Mouse (Mus musculus): Measurements from ENCODE around the gene Cks1b.
"Not testable (repeated sequence)": the region's sequence is repeated elsewhere in the genome, so short reads cannot be mapped to it uniquely, and the experiment has no call there.

The Cks1b gene

GRCm38 (mm10) chr3:89418170-89418860 lies at the start of gene Cks1b, which contains the start of gene Shc1:
Gene Cks1b (minus strand): TSS chr3:89418383.
Gene Shc1 (plus strand): TSS chr3:89418443.
- peak; percentile 98 for DNase-seq (ENCODE audit: low read depth, low spot score)

- peak; percentile 78 for DNase-seq (ENCODE audit: low read depth, low spot score)
Observed at GRCm38 (mm10) chr3:89458965-89459807, 41.0 kb upstream of the Cks1b start.

- DNase-seq (ENCODE audit: low read depth, low spot score): no peak
Observed at GRCm38 (mm10) chr3:89458372-89458964, 40.3 kb upstream of the Cks1b start.

GRCm38 (mm10) chr3:89456726-89457665 lies 38.8 kb upstream of the Cks1b start:
- DNase-seq (ENCODE audit: low read depth, low spot score): no peak

DNA sequence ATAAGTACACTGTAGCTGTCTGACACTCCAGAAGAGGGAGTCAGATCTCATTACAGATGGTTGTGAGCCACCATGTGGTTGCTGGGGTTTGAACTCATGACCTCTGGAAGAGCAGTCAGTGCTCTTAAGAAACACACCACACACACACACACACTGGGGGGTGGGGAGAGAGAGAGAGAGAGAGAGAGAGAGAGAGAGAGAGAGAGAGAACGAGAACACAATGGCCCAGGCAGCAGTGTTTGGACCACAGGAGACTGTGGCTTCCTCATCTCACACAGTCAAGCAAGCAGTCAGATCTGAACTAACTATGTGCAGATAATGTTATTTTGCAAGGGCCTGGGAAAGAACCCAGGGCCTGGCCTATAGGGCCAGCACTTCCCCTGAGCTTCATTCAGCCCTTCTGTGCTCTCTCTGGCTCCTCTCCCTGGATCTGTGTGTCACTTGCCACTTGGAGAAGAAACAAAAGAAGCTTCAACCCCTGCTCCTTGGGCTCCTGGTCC lies 37.7 kb upstream of the Cks1b start:
- DNase-seq (ENCODE audit: low read depth, low spot score): no peak

- no peak for DNase-seq (ENCODE audit: low read depth, low spot score)
Observed at GRCm38 (mm10) chr3:89454401-89455177, 36.4 kb upstream of the Cks1b start, which contains the start of gene Pmvk. Gene Pmvk (plus strand): TSS chr3:89454541.

DNA sequence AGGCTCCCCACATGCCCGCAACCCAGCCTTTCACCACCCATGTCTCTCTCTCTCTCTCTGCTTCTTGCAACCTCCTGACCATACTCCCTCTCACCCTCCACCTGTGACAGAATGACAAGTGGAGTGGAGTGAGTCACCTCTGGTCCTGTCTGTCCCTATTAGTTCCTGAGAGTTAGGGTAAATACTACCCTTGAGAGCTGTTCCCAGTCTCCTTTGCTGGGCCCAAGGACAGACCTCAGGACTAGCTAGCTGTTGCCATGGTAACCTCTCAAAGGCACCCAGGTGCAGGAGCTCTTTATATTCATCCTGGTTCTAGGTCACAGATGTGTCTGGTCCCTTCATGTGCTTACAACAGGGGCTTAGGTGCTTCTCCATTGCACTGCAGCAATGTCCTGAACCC lies 33.7 kb upstream of the Cks1b start:
- no peak for DNase-seq (ENCODE audit: low read depth, low spot score)

DNA sequence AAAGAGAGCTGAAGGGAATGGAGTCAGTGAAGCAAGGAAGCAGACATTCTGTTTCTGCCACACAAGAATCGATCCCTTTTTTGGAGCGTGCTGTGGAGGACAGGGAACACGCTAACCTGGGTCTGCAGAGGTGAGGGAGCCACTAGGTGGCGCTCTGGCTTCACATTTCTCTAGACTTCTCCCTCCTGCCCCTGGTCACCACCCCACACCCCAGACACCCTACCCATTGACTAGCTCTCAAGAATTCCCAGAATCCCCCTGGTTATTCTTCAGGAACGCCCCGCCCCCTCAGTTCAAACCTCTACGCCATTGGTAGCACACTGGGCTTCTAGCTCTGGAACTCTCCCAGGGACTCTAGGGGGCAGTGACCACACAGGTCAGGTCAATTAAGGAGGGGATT lies 31.4 kb upstream of the Cks1b start:
- DNase-seq (ENCODE audit: low read depth, low spot score): no peak

- no peak for DNase-seq (ENCODE audit: low read depth, low spot score)
Observed at GRCm38 (mm10) chr3:89448720-89449537, 30.7 kb upstream of the Cks1b start.

DNA sequence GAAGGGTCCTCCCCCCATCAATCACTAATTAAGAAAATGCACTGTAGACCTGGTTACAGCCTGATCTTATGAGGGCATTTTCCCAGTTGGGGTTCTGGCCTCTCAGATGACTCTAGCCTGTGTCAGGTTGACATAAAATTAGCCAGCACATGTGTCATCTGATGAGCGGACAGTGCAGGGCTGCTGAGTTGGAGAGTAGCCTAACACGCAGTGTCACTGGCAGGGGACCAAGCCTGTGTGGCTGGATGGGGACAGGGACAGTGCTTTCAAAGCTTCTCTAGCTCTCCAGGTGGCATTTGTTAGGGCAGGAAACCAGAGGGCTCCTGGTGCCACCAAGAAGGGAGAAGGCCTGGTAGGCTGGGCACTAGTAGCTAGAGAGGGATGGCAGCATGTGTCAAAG lies 22.5 kb upstream of the Cks1b start:
- no peak for DNase-seq (ENCODE audit: low read depth, low spot score)

GRCm38 (mm10) chr3:89437269-89437668 lies 19.1 kb upstream of the Cks1b start:
- DNase-seq (ENCODE audit: low read depth, low spot score): no peak

DNA sequence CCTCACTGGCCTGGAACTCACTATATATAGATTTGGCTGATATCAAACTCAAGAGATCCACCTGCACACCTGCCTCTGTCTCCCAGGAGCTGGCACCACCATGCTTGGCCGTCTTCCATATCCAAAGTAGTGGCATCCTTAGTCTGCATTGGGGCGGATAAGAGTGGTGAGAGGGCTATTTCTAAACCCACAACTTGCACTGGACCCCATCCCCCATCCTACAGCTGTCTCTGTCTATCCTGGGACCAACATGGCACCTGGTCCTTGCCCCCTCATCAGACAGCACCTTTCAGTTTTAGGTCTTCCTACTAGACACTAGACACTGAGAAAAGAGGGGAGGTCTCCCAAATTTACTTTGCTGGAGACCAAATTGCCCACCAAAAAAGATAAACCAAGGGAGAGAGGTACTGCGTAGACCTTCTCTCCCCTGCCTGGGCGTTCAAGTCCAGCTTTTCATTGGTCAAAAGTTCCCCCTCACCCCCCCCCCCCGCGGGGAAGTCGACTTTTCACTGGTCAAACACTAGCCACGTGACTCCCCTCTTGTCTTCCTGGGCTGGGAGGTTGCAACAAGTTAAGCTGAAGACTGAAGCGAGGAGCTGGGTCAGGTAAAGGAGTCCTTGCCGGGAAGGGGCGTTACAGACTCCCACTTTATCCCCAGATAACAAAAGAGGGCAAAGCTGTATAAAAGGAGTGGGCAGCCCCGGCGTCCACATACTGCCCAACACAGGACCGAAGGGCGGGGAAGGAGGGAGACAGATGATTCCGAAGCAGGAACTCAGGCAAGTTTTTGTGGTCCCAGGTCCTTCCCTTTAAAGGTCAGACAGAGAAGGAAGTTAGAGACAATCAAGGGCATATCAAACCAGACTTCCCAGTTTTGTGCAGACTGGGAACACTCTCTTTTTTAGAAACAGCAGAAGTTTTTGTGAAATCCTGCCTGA lies 18.3 kb upstream of the Cks1b start, which contains the start of gene Pbxip1:
Pbxip1 (plus strand) TSS at position 531 of the 938 bp plus-strand sequence.
- DNase-seq (ENCODE audit: low read depth, low spot score): no peak

DNA sequence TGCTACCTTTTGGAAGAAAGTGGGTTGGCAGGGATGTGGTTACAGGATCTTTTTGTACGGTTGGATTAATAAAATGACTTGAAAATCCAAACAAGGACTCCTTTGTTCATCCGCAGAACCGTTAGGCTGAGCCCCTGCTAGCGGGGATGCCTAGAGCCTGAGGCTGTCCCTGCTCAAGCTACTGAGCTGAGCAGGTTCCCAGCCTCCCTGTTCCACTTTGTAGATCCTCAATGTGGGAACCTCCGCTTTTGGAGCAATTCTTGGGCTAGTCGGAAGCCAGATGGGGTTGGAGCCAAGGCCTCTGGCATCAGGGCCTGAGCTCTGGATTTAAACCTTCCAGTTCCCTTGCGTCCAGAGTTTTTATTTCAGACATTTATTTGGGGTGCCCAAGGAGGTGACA lies 16.9 kb upstream of the Cks1b start:
- DNase-seq (ENCODE audit: low read depth, low spot score): no peak

DNA sequence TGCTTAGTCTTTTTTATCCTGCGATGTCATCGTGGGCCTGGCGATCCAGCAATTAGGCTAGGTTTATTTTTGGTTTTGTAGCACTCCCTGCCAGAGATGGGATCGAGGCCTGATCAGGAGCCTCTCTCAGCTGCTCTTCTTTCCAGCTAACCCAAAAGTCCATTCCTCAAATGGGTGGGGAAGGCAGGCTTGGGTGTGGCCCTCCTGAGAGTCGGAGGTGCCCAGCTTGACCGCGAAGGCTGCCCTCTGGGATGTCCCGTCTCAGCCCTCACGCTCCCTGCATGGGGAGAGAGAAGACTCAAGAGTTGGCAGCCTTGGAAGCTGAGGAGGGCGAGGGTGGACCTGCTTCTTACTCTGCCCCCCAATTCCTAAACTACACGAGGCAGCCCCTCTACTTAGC lies 16.3 kb upstream of the Cks1b start:
- no peak for DNase-seq (ENCODE audit: low read depth, low spot score)

- DNase-seq (ENCODE audit: low read depth, low spot score): no peak
Observed at GRCm38 (mm10) chr3:89432606-89433005, 14.4 kb upstream of the Cks1b start.

DNA sequence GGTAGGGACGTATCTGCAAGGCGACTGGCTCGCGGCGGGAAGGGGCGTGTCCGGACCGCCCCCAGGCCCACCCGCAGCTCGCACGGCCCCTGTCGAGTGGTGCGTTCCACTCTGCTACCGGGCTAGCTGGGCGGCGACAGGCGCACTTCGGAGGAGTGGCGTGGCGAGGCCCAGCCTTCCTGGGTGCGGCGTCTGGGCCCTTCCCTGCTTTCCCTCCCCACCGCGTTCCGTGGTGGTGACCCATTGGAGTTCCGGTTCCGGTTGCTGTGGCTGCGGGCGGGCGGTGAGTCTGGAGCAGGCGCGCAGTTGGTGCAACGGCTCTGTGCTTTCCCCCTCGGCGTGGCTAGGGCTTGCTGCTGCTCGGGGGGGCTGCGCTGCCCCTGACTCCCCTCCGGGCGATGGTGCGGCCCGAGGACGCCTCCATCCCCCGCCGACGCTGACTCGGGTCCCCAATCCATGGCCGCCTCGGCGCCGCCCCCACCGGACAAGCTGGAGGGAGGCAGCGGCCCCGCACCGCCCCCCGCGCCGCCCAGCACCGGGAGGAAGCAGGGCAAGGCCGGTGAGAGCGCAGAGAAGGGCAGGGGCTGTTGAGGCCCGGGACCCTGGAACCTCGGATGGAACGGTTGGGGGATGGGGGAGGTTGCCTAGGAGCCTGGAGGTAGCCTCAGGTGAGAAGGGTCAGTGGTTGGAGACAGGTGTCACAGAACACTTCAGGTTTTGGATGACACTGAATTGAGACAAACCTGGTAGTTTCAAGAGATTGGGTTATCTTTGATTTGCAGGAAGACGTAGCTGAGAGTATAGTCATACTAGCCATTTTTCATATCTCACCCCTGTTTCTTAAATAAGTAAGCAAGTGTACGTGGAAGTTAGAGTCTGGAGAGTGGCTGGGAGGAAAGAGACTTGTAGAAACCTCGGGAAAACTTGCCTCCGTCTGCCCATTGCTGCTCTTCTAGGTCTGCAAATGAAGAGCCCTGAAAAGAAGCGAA lies 12.3 kb upstream of the Cks1b start, which contains the start of gene Pygo2:
Pygo2 (plus strand) TSS at position 44 of the 989 bp plus-strand sequence.
- peak; percentile 93 for DNase-seq (ENCODE audit: low read depth, low spot score)

DNA sequence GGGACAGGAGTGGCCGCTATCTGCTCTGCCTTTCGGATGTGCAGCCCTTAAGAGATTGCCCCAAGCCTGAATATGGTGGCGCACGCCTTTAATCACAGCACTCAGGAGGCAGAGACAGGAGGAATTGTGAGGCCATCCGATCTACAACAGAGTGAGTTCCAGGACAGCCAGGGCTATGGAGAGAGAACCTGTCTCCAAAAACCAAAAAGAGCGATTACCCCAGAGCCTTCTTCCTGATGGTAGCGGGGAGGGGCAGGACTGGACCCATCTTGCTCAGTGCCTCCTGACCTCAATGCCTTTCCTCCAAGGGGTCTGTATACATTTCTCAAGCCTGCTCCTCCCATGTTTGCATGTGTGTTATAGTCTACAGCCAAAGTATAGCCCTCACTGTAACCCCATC lies 10.8 kb upstream of the Cks1b start:
- not testable (repeated sequence) for DNase-seq (ENCODE audit: low read depth, low spot score)
